Mouse (Mus musculus) skeletal muscle tissue, adult 2 months (tissue): ENCODE measurements at regions not wholly inside any gene's neighbourhood (a gene's known extent, or its start where the extent isn't known, plus 50 kb on each side); places are given as distances from the start of the nearest gene placed in this dataset.

Source experiments
- DNase-seq: peaks from one replicate; pipeline ENCODE4 v3.0.0-alpha.2; 2012; ENCODE audit warnings: low read depth, low spot score

DNA sequence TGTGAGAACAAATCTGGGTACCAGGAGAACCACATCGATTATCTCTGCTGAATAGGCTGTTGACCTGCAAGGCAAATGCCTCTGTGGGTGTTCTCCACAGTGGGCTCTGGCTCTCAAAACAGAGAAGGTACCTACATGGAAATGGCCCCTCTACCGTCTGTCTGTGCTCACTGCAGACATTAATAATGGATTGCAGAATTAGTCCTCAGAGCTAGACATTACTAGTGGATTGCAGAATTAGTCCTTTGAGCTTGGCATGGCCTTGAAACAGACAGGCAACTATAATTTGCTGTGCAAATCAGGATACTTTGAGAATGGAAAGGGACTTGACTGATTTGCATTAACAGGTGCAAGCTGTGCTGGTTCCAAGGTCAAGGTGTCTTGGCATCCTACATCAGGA, 77.3 kb upstream of the Gm26897 start:
- no peak for DNase-seq

DNA sequence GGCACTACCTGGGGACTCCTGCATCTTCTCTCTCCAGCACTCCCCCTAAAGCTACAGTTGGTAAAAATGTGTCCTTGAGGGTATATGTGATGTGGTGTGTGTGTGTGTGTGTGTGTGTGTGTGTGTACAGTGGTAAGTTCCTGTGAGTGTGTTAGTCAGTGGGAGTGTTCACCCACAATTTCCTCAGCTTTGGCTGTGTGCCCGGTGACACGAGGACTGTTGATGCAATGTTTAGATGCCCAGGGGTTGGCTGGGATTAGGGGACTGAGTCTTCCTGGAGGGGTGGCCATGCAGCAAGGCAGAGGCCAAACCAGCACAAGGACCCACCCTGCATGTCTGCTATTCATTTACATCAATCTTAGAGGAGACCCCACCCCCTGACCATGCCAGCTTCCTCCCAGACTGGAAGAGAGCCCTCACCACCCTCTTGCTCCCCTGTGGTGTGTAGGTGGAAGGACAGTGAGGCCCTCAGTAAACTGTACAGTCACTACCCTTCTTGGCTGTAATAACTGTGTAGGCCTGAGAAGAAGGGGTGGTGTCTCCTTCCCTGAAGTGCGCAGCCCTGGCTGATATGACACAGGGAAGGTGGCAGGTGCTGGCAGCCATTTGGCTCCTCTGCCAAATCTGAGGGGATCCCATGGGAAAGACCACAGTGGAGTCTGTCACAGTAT, 75.8 kb upstream of the Gm26897 start:
- DNase-seq = no peak

DNA sequence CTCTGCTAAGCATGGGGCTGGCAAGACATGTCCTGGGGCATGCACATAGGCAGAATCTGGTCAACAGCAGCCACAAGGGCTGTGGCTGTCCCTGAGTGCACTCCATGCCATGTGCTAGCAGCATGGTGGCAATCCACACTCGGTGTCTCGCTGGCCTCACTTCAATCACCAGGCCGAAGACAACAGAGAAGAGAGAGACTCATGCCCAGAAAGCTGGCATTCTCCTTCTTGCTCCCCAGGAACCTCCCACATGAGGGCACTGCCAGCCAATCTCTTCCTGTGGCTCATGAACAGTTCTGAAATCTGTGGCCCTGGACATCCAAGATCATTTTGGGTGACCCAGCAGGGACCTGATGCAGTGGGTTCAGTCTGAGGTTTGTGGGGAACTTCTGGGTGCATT, 74.5 kb upstream of the Gm26897 start:
- no peak for DNase-seq

GRCm38 (mm10) chr5:111660447-111660846, 73.3 kb upstream of the Gm26897 start:
- no peak for DNase-seq

- DNase-seq = no peak
Measured at GRCm38 (mm10) chr5:111660968-111661367, 72.8 kb upstream of the Gm26897 start.

- DNase-seq = peak; percentile 92
Measured at GRCm38 (mm10) chr5:111661971-111662370, 71.8 kb upstream of the Gm26897 start.

- DNase-seq = no peak
Measured at GRCm38 (mm10) chr5:111663831-111664230, 69.9 kb upstream of the Gm26897 start.

GRCm38 (mm10) chr5:111665406-111665805, 68.3 kb upstream of the Gm26897 start:
- DNase-seq = no peak

DNA sequence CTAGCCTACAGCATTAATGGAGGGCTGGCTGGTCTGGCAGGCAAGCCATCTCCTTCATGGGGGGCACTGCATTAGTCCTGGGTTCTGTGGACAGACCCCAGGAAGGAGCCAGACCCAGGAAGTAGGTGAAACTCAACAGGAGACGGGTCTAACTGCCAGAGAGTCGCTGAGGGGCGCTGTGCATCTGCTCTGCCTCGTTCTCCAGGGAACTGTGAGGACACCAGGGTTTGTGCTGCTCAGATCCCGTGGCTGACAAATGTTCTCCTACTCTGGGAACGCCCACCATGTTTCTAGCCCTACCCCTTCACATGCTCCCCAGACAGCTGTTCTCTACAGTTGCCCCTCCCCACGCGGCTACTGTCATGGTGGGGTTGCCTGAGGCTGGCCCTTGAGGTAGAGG, 67.7 kb upstream of the Gm26897 start:
- DNase-seq = no peak

DNA sequence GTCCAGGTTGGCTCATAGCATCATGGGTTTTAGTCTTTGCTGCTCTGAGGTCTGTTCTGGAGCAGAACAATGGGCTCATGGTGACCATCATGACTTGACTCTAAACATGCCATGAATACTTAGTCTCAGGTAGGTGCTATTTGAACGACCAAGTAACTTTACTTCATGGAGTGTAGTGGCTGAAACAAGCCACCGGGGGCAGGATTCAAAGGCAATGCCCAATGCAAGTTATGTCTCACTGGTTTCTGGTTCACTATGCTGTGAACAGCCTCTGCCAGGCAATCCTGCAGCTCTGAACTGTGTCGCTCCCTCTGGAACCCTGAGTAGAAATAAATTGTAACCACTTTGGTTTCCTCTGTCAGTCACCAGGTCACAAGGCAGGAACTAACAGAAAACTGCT, 65.8 kb upstream of the Gm26897 start:
- no peak for DNase-seq

DNA sequence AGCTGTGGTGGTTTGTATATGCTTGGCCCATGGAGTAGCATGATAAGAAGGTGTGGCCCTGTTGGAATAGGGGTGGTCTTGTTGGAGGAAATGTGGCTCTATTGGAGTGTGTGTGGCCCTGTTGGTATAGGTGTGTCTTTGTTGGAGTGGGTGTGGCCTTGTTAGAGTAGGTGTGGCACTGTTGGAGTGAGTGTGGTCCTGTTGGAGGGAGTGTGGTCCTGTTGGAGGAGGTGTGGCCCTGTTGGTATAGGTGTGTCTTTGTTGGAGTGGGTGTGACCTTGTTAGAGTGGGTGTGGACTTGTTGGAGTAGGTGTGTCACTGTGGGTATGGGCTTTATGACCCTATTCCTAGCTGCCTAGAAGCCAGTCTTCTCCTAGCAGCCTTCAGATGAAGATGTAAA, 64.6 kb upstream of the Gm26897 start:
- no peak for DNase-seq

DNA sequence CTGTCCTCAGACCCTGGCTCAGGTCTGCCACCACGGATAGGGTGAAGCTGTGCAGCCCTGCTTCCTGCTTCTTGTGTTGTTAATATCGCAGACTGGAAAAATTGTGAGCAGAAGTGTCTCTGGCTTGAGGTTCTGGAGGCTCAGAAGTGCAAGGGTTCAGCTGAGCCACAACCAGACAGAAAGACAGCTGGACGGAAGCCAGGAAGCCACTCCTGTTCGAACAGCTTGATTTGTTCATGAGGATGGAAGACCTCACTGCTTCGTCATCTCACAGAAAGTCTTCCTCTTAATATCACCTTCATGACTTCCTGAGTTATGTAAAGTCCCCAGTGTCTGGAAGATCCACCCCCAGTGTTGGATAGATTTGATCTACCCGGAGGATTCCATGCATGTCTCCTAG, 62.0 kb upstream of the Gm26897 start:
- DNase-seq = no peak

DNA sequence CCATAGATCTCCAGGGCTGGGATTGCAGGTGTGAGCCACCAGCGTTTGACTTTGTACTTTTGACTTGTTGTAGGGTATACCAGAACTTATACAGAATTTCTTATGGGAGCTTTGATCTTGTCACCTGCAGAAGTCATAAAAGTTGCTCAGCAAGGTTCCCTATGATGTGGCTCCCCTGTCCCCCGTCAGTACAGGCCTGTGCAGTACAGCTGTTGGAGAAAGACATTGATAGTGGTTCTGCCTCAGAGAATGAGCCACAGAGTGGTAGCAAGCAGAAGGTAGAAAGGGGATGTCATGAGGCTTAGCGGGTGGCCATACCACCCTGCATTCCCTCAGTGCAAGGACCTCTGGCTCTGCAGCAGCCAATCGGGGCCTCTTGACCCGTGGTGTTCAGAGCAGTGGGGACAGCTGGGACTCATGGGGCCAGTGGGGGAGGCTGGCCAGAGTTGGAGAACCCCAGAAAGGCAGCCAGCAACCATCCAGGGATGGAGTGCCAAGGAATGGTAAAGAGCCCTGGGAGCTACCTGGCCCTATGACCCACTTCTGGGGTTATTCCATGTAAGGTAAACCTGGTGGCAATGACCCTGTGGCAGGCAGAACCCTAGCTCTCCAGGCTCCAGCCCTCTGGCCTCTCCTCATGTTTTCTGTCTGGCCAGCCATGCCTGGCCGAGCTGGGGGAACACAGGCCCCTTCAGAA, 58.6 kb upstream of the Gm26897 start:
- DNase-seq = no peak

GRCm38 (mm10) chr5:111675673-111676261, 58.0 kb upstream of the Gm26897 start:
- peak; percentile 77 for DNase-seq

DNA sequence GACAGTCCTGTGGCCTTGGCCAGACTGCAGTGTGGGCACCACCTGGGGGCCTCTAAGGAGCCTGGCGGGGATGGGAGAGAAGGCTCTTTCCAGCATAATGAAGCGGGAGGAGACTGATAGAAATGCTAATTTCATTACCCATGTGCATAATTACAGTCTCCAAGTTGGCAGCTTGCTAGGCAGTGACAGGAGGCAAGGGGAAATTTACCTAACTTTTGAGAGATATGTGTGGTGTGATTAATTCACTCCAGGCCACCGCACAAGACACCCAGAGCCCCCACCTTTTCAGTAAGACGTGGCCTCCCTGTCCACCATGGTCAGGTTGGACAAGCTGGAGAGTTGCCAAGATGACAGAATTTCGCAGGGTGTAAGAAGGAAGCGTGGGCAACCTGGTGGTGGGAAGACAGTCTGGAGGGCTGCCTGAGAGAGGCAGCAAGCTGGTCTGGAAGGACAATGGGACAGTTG, 55.8 kb upstream of the Gm26897 start:
- no peak for DNase-seq

GRCm38 (mm10) chr5:111678496-111678895, 55.2 kb upstream of the Gm26897 start:
- no peak for DNase-seq

DNA sequence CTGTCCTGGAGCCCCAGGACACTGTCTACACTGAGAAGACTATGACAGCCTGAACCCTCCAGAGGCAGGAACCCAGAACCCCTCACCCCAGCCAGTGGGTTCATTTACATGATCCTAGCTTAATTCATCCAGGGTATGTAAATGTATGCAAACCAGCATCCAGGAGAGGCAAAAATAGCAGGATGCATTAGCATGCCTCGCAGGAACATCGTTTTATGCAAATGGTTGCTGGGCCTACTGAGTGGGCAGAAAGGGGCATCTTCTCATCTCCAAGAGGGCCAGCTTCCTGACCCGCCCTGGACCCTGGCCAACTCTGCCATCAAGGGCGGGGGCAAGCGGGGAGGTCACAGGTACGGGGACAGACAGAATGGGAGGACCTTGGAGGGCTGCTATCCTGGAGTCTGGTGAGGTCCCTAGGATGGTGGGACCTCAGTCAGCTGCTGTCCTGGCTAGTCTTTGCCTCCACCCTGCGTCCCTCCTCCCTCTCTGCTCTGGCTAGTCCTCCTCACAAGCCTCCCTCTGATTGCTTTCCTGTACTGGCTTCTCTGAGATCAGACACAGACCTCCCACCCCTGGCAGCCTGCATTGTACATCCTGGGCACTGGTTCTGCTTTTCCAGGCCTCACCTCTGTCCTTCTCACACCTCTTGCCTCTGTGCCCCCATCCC, 52.2 kb upstream of the Gm26897 start:
- DNase-seq = no peak

DNA sequence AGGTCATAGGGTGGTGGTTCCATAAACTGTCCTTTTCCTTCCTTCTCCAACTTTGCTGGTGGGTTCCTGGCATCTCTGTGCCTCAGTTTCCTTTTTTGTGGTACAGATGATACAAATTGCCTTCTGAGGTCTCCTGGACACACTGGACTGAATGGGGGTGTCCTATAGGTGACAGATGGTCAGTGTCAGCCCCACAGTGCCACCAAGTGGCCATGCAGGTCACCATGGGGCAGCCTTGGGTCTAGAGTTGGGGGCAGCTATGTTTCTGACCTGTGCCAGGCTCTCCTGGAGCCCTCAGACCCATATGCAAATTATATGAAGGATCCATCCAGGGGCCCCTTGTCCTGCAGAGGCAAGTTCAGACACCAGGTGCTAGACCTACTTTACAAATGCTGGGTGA, 50.8 kb upstream of the Gm26897 start:
- peak; percentile 27 for DNase-seq
